Mouse (Mus musculus) lung, embryonic 16.5 days (tissue): ENCODE measurements around the gene Oasl1. TPM values are rescaled to one million over a fixed set of nuclear protein-coding genes. Genes with fewer than 3 reads are reported as not detected.

Experiments
- ATAC-seq: fragments of 200-750 bp; cut with Nextera tagmentation; 2 replicates; pipeline ENCODE4 v1.8.0; 2017; ENCODE audit warnings: low read depth, mild to moderate bottlenecking, moderate library complexity
- H3K27ac ChIP-seq: fragments of 300-500 bp; sonication (generic); 2 replicates; pipeline ENCODE4 v1.5.1; 2014; ENCODE audit warnings: mild to moderate bottlenecking, control low read depth, low read length
- H3K27me3 ChIP-seq: fragments of 300-500 bp; sonication (generic); 2 replicates; pipeline ENCODE4 v1.6.1; 2014; ENCODE audit warnings: low read depth, low read length, mixed read lengths; ENCODE audit not compliant: control insufficient read depth, insufficient read depth
- H3K36me3 ChIP-seq: fragments of 300-500 bp; sonication (generic); 2 replicates; pipeline ENCODE4 v1.6.1; 2014; ENCODE audit warnings: low read length; ENCODE audit not compliant: control insufficient read depth, insufficient read depth
- H3K4me1 ChIP-seq: fragments of 300-500 bp; sonication (generic); replicated peaks from 2 replicates; pipeline ENCODE4 v1.6.1; 2014; ENCODE audit warnings: low read length, mixed read lengths; ENCODE audit not compliant: control insufficient read depth, insufficient read depth
- H3K4me2 ChIP-seq: fragments of 300-500 bp; sonication (generic); 2 replicates; pipeline ENCODE4 v1.6.1; 2014; ENCODE audit warnings: low read depth, low read length, control low read depth
- H3K4me3 ChIP-seq: fragments of 300-500 bp; sonication (generic); 2 replicates; pipeline ENCODE4 v1.5.1; 2014; ENCODE audit warnings: mild to moderate bottlenecking, low read length, control low read depth
- H3K9ac ChIP-seq: fragments of 300-500 bp; sonication (generic); 2 replicates; pipeline ENCODE4 v1.6.1; 2014; ENCODE audit warnings: low read length, control low read depth
- H3K9me3 ChIP-seq: fragments of 300-500 bp; sonication (generic); 2 replicates; pipeline ENCODE4 v1.6.1; 2016; ENCODE audit warnings: low read length; ENCODE audit not compliant: control insufficient read depth
- polyA plus RNA-seq: library from polyadenylated mRNA; unstranded; fragments of >200 nt; fragmentation: Nextera tagmentation; extraction: Ambion mirVana; gene quantifications from 2 replicates; pipeline ENCODE4 v1.2.1, GENCODE M21; 2015

The Oasl1 gene
- polyA plus RNA-seq, 1 experiment from 2014 or later, result 0.50 TPM

- Histone ChIP-seq H3K36me3 (no peaks in the 10 kb centered on the region), H3K27me3 (no peaks in the 10 kb centered on the region), H3K4me1 (peaks cover 4% of the 10 kb centered on the region), H3K4me2 (no peak overlapping the region), H3K4me3 (no peak overlapping the region), H3K27ac (no peak overlapping the region), H3K9me3 (no peaks in the 10 kb centered on the region), H3K9ac (no peak overlapping the region)
- ATAC-seq, result no peak
These were observed 62.0 kb downstream of the Oasl1 start for GRCm38 (mm10) chr5:114985074-114985473.

Other genes starting within 250 kb of the Oasl1 start
- 104 and 105 TPM in 2 replicates for gene Gltp, start 232.3 kb upstream of the Oasl1 start, polyA plus RNA-seq
- 11.5 and 14.0 TPM in 2 replicates for gene Tchp, start 215.5 kb upstream of the Oasl1 start, polyA plus RNA-seq
- 31.2 and 43.1 TPM in 2 replicates for gene Ankrd13a, start 148.6 kb upstream of the Oasl1 start, polyA plus RNA-seq
- gene Git2, start 147.7 kb upstream of the Oasl1 start, polyA plus RNA-seq, result 57.4 and 59.0 TPM in 2 replicates
- gene 1500011B03Rik, start 99.8 kb upstream of the Oasl1 start, polyA plus RNA-seq, result 70.6 and 70.9 TPM in 2 replicates
- not detected in 2 replicates for gene 4930519G04Rik, start 69.6 kb upstream of the Oasl1 start, polyA plus RNA-seq
- 0.06 and 0.11 TPM in 2 replicates for gene Gm9936, start 64.6 kb upstream of the Oasl1 start, polyA plus RNA-seq
- gene Oasl2, start 26.3 kb upstream of the Oasl1 start, polyA plus RNA-seq, result 8.3 and 9.3 TPM in 2 replicates
- gene 2210016L21Rik, start 18.9 kb downstream of the Oasl1 start, polyA plus RNA-seq, result 48.0 and 49.2 TPM in 2 replicates
- gene Hnf1a, start 47.9 kb downstream of the Oasl1 start, polyA plus RNA-seq, result 0.08 and 0.16 TPM in 2 replicates
- 9.6 and 9.8 TPM in 2 replicates for gene Sppl3, start 87.9 kb downstream of the Oasl1 start, polyA plus RNA-seq
- gene Gm10401, start 175.1 kb downstream of the Oasl1 start, polyA plus RNA-seq, result 23.2 and 25.4 TPM in 2 replicates
- gene Acads, start 196.1 kb downstream of the Oasl1 start, polyA plus RNA-seq, result 64.5 and 69.2 TPM in 2 replicates
- 34.3 and 35.2 TPM in 2 replicates for gene Unc119b, start 211.7 kb downstream of the Oasl1 start, polyA plus RNA-seq
- gene Mlec, start 234.9 kb downstream of the Oasl1 start, polyA plus RNA-seq, result 58.9 and 62.1 TPM in 2 replicates